Mouse (Mus musculus): Measurements from ENCODE around the gene Gas7. TPM values are rescaled to one million over a fixed set of nuclear protein-coding genes. Genes with fewer than 3 reads are reported as not detected.

The Gas7 gene
- polyA plus RNA-seq, 1 experiment from 2014 or later: 2.2 TPM

DNA sequence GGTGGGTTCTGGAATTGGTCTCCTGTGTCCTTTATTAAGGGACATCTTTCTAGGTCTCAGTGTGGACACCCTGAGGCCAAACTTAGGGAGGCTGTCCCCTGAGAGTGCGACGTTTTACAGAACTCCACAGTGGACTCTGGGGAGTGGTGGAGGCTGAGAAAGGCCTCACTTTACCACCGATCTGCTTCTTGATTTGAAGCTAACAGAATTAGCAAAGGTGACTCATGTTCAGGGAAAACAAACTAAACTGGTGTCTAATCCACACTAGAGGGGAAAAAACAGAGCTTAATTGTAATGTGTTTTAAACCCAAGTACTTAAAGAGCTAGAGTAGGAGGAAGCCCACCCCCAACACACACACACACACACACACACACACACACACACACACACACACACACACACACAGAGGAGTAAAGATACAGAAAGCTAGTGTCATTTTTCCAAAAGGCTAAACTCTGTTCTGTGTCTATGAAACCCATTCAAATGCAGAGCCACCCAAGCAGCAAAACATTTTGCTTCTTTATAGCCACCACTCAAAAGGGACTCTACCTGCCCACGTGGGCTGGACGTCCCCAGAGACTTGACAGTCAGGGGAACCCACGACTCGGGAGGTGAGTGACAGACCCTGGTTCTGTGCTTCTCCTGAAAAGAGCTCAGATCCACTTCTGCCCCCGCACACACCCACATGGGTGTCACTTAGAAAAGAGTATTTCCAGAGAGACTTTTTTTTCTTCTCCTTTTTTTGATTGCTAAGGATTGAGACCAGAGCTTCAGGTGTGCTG, 268.2 kb downstream of the Gas7 start:
- Histone ChIP-seq H3K4me3 (replicated peaks) (no peak overlapping the region), H3K9me3 (replicated peaks) (no peaks in the 10 kb centered on the region), H3K27ac (replicated peaks) (no peak overlapping the region), H3K4me2 (no peak overlapping the region), H3K36me3 (replicated peaks) (no peaks in the 10 kb centered on the region), H3K27me3 (no peaks in the 10 kb centered on the region), H3K9ac (no peak overlapping the region), H3K4me1 (replicated peaks) (no peaks in the 10 kb centered on the region)
- ATAC-seq (ENCODE audit: insufficient read depth): no peak
- 43% methylated on average over 8 of the region's 8 CpGs for WGBS (ENCODE audit: insufficient replicate concordance)

DNA sequence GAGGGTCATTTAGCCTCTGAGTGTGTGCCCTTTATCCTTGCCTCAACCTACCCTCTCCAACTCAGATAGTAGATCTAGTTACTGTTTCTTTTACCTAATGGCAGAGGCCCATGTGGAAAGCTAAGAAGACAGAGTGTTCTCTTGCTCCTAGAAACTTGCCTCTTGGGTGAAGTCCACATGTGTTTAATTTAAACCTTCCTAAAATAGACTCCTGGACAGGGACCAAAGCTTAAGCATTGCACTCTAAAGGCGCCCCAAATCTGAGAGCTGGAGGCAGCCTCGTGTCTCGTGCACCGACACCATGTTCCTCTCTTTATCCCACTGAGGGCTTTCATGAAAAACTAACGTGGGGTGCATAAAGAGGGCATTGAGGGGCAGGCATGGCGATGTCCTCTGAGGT, 271.9 kb downstream of the Gas7 start:
- H3K27me3 ChIP-seq: no peaks in the 10 kb centered on the region
- no peak overlapping the region for H3K9ac ChIP-seq
- no peaks in the 10 kb centered on the region for H3K36me3 ChIP-seq (replicated peaks)
- 53% methylated on average over 6 of the region's 6 CpGs for WGBS (ENCODE audit: insufficient replicate concordance)
- ATAC-seq (ENCODE audit: insufficient read depth): no peak
- H3K9me3 ChIP-seq (replicated peaks): no peaks in the 10 kb centered on the region
- no peak overlapping the region for H3K4me2 ChIP-seq
- no peak overlapping the region for H3K27ac ChIP-seq (replicated peaks)
- H3K4me1 ChIP-seq (replicated peaks): no peaks in the 10 kb centered on the region
- no peak overlapping the region for H3K4me3 ChIP-seq (replicated peaks)

DNA sequence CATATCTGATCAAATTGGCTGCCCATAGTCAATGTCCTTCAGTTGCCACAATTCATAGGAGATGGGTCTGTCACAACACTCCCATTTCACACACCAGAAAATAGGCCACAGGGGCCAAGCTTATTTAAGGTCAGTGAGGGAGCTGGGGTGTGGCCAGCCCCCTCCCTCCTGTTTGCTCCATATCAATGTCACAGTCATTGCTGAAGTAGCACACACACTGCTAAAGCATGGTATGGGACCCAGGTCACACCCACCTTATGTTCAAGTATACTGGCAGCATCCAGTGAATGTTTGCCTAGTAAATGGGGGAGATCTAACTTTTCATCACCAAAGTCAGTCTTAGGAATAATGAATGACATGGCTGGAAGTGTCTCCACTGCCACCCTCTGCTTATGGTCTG, 273.5 kb downstream of the Gas7 start:
- H3K36me3 ChIP-seq (replicated peaks): no peaks in the 10 kb centered on the region
- no peak overlapping the region for H3K27ac ChIP-seq (replicated peaks)
- no peak overlapping the region for H3K9ac ChIP-seq
- no peak overlapping the region for H3K4me3 ChIP-seq (replicated peaks)
- no peak overlapping the region for H3K4me2 ChIP-seq
- no peaks in the 10 kb centered on the region for H3K4me1 ChIP-seq (replicated peaks)
- H3K27me3 ChIP-seq: no peaks in the 10 kb centered on the region
- no peaks in the 10 kb centered on the region for H3K9me3 ChIP-seq (replicated peaks)
- ATAC-seq (ENCODE audit: insufficient read depth): no peak

DNA sequence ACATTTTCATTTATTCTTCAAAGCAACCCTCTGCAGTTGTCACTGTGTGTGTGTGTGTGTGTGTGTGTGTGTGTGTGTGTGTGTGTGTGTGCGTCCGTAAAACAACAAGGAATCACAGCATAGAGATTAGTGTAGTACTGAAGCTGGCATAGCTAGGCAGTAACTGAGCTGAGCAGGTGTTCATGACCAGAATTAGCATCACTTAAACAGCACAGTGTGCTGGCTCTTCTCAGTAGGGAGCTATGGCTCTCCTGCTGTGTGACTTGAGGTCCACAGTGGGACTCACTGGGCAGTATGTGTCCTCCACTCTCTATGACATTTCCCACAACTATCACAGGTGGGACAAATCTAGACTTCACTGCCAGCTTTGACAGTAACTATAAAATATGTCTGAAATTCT, 275.8 kb downstream of the Gas7 start:
- ATAC-seq (ENCODE audit: insufficient read depth): no peak
- no peak overlapping the region for H3K4me3 ChIP-seq (replicated peaks)

DNA sequence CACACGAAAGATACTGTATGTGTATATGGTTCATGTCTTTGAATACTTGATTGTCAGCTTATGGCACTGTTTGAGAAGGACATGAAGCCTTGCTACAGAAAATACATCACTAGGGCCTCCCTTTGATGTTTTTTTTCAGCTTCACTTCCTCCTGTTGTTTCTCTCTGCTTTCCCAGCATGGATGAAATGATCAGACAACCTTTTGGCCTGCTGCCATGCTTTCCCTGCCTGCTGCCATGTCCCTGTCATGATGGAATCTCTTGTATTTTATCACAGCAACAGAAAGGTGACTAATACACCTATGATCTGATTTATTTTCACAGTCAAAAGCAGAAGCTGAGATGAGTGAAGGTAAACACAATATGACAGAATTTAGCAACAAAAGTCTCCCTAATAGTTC, 278.5 kb downstream of the Gas7 start:
- Histone ChIP-seq H3K27me3 (no peaks in the 10 kb centered on the region), H3K9ac (no peak overlapping the region), H3K36me3 (replicated peaks) (no peaks in the 10 kb centered on the region), H3K4me3 (replicated peaks) (no peak overlapping the region), H3K27ac (replicated peaks) (no peak overlapping the region), H3K4me1 (replicated peaks) (no peaks in the 10 kb centered on the region), H3K9me3 (replicated peaks) (no peaks in the 10 kb centered on the region), H3K4me2 (no peak overlapping the region)
- ATAC-seq (ENCODE audit: insufficient read depth): no peak
- 71% methylated on average over 1 of the region's 1 CpGs for WGBS (ENCODE audit: insufficient replicate concordance)

More for the DNA sequence above, 275.8 kb downstream of the Gas7 start:
- Histone ChIP-seq H3K9ac (no peak overlapping the region), H3K4me2 (no peak overlapping the region), H3K36me3 (replicated peaks) (no peaks in the 10 kb centered on the region), H3K9me3 (replicated peaks) (no peaks in the 10 kb centered on the region), H3K27ac (replicated peaks) (no peak overlapping the region), H3K27me3 (no peaks in the 10 kb centered on the region), H3K4me1 (replicated peaks) (no peaks in the 10 kb centered on the region)
- 52% methylated on average over 2 of the region's 2 CpGs for WGBS (ENCODE audit: insufficient replicate concordance)

DNA sequence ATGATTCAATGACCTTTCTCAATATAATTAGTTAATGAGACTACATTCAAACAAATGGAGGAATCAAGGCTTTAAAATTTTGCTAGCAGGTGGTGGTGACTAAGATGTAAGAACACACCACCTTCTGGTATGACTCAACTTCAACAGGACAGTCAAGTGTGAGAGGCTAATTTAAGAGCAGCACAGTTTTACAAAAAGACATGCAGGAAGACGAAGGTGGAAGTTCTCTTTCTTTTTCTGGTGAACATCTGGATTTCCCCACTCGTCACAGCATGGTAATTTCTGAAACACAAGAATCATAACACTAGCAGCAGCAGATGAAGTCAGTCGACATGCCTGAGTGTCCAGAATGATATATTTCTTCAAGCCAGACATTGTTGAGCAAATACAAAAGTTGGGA, 279.4 kb downstream of the Gas7 start:
- ATAC-seq (ENCODE audit: insufficient read depth): no peak

DNA sequence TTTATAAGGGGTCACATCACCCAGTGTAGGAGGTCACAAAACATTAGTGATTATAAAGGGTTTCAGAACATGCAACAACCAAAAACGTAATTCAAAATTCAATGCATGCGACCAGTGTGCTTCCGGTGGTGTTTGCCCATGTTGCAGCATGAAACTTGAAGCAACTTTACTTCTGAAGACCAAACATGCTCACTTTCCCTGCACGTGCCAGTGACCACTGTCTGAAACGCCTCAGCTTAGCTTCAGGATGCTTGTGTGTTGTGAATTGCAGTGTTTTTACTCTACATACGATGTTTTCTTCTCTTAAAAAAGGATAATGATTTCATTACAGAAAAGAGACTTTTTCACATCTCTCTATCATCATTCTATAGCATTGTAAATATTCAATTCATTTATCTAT, 283.1 kb downstream of the Gas7 start:
- Histone ChIP-seq H3K9ac (no peak overlapping the region), H3K4me2 (no peak overlapping the region), H3K9me3 (replicated peaks) (no peaks in the 10 kb centered on the region), H3K36me3 (replicated peaks) (no peaks in the 10 kb centered on the region), H3K4me1 (replicated peaks) (no peaks in the 10 kb centered on the region), H3K27me3 (no peaks in the 10 kb centered on the region), H3K27ac (replicated peaks) (no peak overlapping the region), H3K4me3 (replicated peaks) (no peak overlapping the region)
- WGBS (ENCODE audit: insufficient replicate concordance): 59% methylated on average over 6 of the region's 6 CpGs
- no peak for ATAC-seq (ENCODE audit: insufficient read depth)

More for the DNA sequence above, 279.4 kb downstream of the Gas7 start:
- H3K27ac ChIP-seq (replicated peaks): no peak overlapping the region
- no peaks in the 10 kb centered on the region for H3K9me3 ChIP-seq (replicated peaks)
- H3K27me3 ChIP-seq: no peaks in the 10 kb centered on the region
- no peak overlapping the region for H3K4me3 ChIP-seq (replicated peaks)
- no peak overlapping the region for H3K4me2 ChIP-seq
- H3K36me3 ChIP-seq (replicated peaks): no peaks in the 10 kb centered on the region
- 40% methylated on average over 3 of the region's 3 CpGs for WGBS (ENCODE audit: insufficient replicate concordance)
- H3K4me1 ChIP-seq (replicated peaks): no peaks in the 10 kb centered on the region
- no peak overlapping the region for H3K9ac ChIP-seq

Other genes with a start within 250 kb of the Gas7 start
- 0.09 and 0.20 TPM in 2 replicates for gene Myh4, start 217.4 kb upstream of the Gas7 start, polyA plus RNA-seq (2015; fragmentation: Nextera tagmentation; extraction: Ambion mirVana)
- 7.4 and 13.5 TPM in 2 replicates for gene Myh8, start 178.3 kb upstream of the Gas7 start, polyA plus RNA-seq (2015; fragmentation: Nextera tagmentation; extraction: Ambion mirVana)
- not detected in 2 replicates for gene Myh13, start 133.8 kb upstream of the Gas7 start, polyA plus RNA-seq (2015; fragmentation: Nextera tagmentation; extraction: Ambion mirVana)
- gene Rcvrn, start 239.9 kb downstream of the Gas7 start, polyA plus RNA-seq (2015; fragmentation: Nextera tagmentation; extraction: Ambion mirVana): not detected in 2 replicates